Mouse (Mus musculus): ENCODE measurements around the gene Tnfrsf18.

Gene Tnfrsf18

DNA sequence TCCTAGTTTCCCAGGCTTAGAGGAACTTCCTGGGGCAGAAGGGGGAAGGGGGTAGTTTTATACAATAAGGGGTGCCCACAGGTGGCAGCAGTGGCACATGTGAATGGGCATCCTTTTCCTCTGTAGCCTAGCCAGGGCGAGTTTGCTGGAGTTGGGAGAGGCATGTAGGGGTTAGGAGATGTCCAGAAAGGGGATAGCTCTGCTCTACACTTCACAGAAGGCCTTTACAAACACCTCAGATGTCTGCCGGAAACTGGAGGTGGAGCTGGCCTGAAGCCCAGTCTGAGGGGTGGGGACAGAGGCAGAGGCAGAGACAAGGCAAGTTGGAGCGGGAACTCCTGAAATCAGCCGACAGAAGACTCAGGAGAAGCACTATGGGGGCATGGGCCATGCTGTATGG, at the start of gene Tnfrsf18:
TSS of gene Tnfrsf18 (plus strand) at position 152 of the 400 bp plus-strand sequence.
- DNase-seq, result peak; percentile 59 to 70

DNA sequence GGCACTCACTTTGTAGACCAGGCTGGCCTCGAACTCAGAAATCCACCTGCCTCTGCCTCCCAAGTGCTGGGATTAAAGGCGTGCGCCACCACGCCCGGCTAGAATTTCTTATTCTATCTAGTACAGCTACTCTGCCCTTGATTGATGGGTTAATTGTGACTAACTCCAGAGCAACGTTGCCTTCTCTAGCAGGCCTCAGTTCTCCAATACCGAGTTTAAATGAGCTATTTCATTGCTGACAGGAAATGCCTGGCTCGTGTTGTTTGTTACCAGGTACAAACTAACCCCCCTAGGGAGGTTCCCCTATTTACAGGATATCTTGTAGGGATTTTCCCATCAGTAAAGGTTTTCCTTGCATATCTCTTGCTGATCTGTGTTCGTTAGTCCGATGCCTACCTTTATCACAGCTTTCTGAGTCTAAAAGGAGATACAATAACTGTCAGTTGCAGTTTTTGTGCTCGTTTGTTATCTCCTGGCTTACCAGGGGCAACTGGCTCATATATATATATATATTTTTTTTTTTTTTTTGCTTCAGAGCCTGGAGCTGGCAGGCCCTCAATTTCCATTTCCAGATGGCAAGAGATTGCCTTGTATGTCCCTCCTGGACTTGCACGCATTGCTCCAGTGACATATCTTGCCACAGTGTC, 44.4 kb upstream of the Tnfrsf18 start:
- DNase-seq, result no peak

- DNase-seq, result no peak
These were observed 42.2 kb upstream of the Tnfrsf18 start for GRCm38 (mm10) chr4:155983788-155984187.

- DNase-seq, result no peak
These were observed 34.6 kb upstream of the Tnfrsf18 start for GRCm38 (mm10) chr4:155991211-155991907.

GRCm38 (mm10) chr4:155991908-155992230, 34.1 kb upstream of the Tnfrsf18 start:
- no peak for DNase-seq

DNA sequence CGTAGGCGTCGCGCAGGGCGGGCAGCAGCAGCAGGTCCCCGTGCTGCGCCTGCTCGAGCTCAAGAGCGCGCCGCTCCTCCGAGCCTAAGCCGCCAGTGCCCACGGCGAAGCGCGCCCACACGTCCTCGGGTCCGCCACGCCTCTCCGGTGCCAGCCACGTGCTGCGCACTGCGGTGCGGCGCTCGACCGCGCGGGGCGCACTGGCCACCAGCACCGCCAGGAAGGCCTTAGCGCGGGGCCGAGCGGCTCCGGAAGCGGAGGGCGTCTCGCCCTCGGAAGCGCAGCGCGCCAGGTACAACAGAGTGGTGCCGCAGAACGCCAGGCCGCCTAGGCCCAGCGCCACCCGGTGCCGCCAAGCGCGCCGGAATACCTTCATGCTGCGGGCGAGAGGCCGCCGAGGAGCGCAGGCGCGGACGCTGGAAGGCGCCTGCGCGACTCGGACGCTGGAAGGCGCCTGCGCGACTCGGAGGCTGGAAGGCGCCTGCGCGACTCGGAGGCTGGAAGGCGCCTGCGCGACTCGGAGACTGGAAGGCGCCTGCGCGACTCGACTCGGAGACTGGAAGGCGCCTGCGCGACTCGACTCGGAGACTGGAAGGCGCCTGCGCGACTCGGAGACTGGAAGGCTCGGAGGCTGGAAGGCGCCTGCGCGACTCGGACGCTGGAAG, 33.6 kb upstream of the Tnfrsf18 start, which contains the start of the genes B3galt6 and Sdf4:
TSS of gene B3galt6 (minus strand) at position 409 of the 665 bp plus-strand sequence.
TSS of gene Sdf4 (plus strand) at position 632 of the 665 bp plus-strand sequence.
- DNase-seq, result peak; percentile 85 to 95

- peak; percentile 97 to 98 for DNase-seq
These were observed 32.9 kb upstream of the Tnfrsf18 start for GRCm38 (mm10) chr4:155992906-155993547.

DNA sequence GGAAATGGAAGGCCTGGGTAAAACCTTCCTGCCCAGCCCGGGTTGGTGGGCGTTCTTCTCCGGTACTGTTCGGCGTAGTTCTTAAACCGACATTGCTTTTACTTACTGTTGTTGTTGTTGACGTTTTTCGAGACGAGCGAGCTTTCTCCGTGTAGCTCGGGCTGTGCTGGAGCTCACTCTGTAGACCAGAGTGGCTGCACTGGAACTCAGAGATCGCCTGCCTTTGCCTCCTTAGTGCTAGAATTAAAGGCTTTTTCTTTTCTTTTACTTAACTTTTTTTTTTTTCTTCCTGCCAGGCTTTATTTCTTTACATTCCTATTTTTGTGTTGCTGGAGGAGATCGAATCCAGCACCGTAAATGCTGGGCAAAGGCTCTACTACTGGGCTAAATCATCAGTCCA, 32.4 kb upstream of the Tnfrsf18 start:
- no peak for DNase-seq

DNA sequence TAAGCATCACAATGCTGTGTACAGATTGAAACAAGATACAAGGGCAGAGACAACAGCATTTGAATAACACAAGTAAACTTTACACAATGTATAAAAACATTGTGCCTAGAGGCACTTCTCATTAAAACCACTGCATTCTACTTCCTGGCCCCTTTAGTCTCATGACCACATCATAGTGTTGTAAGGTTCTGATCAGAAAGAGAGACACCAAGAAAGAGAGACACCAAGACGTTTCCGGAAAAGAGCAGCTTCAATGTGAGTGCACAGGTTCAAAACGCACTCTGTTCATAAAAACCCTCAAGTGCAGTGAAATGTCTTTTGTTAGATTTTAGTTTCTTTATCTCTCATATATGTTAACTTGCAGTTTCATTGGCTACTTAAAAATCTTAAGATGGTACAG, 21.9 kb upstream of the Tnfrsf18 start:
- no peak for DNase-seq

- DNase-seq, result no peak
These were observed 17.6 kb upstream of the Tnfrsf18 start for GRCm38 (mm10) chr4:156008369-156008768.

DNA sequence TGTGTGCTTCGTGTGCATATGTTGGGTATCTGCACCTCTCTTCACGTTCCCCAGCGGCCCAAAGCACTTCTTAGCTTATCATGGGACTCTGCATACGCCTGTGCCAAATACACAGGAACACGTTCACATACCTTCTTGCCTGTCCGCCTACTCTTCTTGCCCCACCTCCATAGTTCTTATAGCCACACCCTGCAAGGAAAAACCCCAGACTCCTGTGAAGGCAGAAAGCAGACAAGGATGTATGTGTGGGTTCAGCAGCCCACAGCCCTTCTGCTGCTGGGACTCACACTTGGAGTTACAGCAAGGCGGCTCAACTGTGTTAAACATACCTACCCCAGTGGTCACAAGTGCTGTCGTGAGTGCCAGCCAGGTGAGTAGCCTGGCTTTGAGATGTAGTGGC, 12.3 kb upstream of the Tnfrsf18 start, which contains the start of gene Tnfrsf4:
TSS of gene Tnfrsf4 (plus strand) at position 207 of the 400 bp plus-strand sequence.
- no peak for DNase-seq

GRCm38 (mm10) chr4:156014436-156014835, 11.5 kb upstream of the Tnfrsf18 start:
- DNase-seq, result no peak

DNA sequence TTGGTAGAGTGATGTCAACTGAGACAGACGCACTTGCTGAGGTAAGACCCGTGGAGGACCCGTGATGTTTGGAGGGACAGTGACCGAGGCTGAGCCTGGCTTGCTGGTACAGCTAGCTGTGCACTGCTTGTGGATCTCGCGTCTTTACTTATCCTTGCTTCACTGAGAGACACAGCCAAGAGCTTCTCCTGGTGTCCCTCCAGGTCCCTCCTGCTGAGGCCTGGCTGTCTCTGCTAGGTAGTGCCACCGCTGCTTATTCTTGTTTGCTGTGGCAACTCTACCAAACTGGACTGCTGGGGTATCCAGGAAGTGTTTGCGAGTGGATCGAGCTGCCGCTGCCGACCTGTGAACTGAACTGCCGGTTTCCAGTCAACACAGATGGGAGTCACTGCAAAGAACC, 6.2 kb upstream of the Tnfrsf18 start:
- no peak for DNase-seq

DNA sequence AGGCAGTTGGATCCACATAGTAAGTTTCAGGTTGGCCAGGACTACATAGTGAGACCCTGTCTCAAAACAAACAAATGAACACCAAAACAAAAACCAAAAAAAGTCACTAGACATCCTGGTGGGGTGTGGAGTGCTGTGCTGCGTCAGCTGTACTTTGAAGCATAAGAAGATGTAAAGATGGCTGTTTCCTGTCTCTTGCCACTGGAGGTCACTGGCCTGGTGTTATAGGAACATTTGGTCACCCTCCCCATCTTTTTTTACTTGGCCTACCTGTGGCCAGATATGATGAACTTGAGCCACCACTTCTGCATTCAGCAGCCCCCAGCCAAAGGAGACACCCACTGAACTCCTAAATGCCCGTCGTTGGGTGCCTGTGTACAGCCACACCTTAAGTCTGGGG, 4.6 kb upstream of the Tnfrsf18 start:
- DNase-seq, result no peak

GRCm38 (mm10) chr4:156021942-156022419, 4.0 kb upstream of the Tnfrsf18 start:
- DNase-seq, result no peak

- no peak for DNase-seq
These were observed 2.4 kb upstream of the Tnfrsf18 start for GRCm38 (mm10) chr4:156023520-156023919.

DNA sequence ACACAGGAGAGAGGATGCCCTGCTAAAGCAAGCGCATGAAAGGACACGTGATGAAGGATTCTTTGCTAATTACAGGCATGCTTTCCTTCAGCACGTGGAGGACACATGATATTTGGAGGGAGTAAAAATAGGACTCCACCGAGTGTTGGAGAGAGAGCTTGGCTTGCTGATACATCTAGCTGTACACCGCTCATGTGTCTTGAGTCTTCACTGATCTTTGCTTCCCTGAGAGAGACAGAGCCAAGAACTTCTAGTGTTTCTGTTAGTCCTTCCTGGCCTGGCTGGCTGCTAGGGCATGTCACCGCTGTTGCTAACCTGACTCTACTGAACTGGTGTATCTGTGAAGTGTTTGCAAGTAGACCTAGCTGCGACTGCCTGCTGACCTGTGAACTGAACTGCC, 1.8 kb upstream of the Tnfrsf18 start:
- DNase-seq, result no peak

GRCm38 (mm10) chr4:156028580-156028979, 2.6 kb downstream of the Tnfrsf18 start:
- DNase-seq, result no peak

- DNase-seq, result no peak
These were observed 4.7 kb downstream of the Tnfrsf18 start for GRCm38 (mm10) chr4:156030651-156031118.

DNA sequence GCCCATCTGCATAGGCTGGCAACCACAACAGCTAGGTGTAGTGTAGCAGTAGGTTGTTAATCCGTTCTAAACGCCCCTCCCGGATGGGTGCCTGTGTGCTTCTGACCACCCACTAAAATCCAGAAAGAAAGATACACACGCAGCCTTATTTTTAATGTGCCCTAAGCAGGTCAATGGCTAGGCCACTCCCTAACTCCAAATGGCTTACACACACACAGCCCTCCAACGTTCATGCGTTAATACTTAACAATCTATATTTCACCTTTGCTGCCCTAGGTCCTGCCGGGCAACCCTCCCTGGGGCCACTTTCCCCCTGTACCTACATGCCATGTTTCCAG, 5.3 kb downstream of the Tnfrsf18 start:
- DNase-seq, result no peak

DNA sequence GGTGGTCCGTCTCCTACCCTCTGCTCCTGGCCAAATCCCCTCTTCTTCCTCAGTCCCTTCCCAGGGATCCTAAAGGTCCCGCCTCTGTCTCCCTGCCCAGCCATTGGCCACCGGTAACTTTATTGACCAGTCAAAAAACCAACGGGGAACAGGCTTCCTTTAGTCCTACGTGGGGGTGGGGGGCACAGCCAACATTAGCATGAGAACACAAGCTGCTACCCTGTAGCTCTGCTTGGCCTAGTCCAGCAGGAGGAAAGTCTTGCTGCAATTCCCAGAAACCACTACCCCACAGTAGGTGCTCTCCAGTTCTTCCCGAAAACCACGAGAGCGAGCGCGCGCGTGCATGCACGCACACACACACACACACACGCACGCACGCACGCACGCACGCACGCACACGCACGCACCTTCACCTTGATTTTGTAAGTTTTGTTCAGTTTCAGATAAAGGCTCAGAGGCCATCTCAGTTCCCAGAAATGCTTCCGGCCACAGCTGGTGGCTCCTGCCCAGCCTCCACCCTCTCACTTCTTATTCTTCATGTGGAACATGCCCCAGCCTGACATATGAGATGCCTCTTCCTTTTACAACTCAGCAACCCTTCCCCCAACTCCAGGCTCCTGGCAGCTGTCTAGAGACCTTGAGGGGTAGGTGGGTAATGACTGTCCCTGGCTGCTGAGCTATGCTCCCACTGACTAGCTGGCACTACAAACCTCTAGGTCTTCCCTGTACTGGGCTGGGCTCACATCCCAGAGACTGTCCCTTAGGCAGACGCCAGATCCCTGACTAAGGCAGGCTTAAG, 5.8 kb downstream of the Tnfrsf18 start:
- DNase-seq, result peak; percentile 85 to 89

- DNase-seq, result peak in 1 of 2 experiments; percentile 28
These were observed 6.9 kb downstream of the Tnfrsf18 start for GRCm38 (mm10) chr4:156032856-156033255.
